Mouse (Mus musculus) myocyte (in vitro differentiated cells): ENCODE measurements around the gene Rac3.
A peak's percentile ranks its signal among the peaks of the same experiment; 100 is the strongest.

ENCODE experiments used
- CEBPB ChIP-seq: IDR thresholded peaks from 2 replicates; pipeline ENCODE4 v1.6.1; 2011; ENCODE audit warnings: mild to moderate bottlenecking, moderate library complexity; ENCODE audit not compliant: poor library complexity, insufficient read depth, severe bottlenecking
- E2F4 ChIP-seq: IDR thresholded peaks from one replicate; pipeline ENCODE4 v1.6.1; 2011; ENCODE audit warnings: mild to moderate bottlenecking, control low read depth, moderate library complexity; ENCODE audit not compliant: insufficient read depth
- MAX ChIP-seq: IDR thresholded peaks from one replicate; pipeline ENCODE4 v1.6.1; 2011; ENCODE audit warnings: low read depth, mild to moderate bottlenecking, control low read depth
- MYOD1 ChIP-seq, 3 experiments: IDR thresholded peaks; one replicate each; pipeline ENCODE4 v1.6.1; 2011; ENCODE audit warnings: control low read depth in 2 of 3, low read depth in 2 of 3, mild to moderate bottlenecking in 2 of 3, moderate library complexity in 1 of 3; ENCODE audit not compliant: insufficient read length in 2 of 3, control insufficient read depth in 1 of 3
- MYOG ChIP-seq, 3 experiments: IDR thresholded peaks; one replicate each; pipeline ENCODE4 v1.6.1; 2011; ENCODE audit warnings: control low read depth in 2 of 3, low read depth in 2 of 3, mild to moderate bottlenecking in 2 of 3; ENCODE audit not compliant: insufficient read length in 2 of 3, control insufficient read depth in 1 of 3, insufficient read depth in 1 of 3
- POLR2A ChIP-seq: IDR thresholded peaks from one replicate; pipeline ENCODE4 v1.6.1; 2011; ENCODE audit warnings: low read depth, mild to moderate bottlenecking, control low read depth, moderate library complexity; ENCODE audit not compliant: insufficient read length
- POLR2AphosphoS2 ChIP-seq: IDR thresholded peaks from one replicate; pipeline ENCODE4 v1.6.1; 2011; ENCODE audit warnings: low read depth, control low read depth; ENCODE audit not compliant: insufficient read length
- REST ChIP-seq: IDR thresholded peaks from one replicate; pipeline ENCODE4 v1.6.1; 2011; ENCODE audit warnings: mild to moderate bottlenecking, control low read depth, moderate library complexity; ENCODE audit not compliant: insufficient read depth, insufficient read length
- SRF ChIP-seq: IDR thresholded peaks from one replicate; pipeline ENCODE4 v1.6.1; 2011; ENCODE audit warnings: low read depth; ENCODE audit not compliant: control insufficient read depth, insufficient read length
- TCF12 ChIP-seq: IDR thresholded peaks from one replicate; pipeline ENCODE4 v1.6.1; 2011; ENCODE audit warnings: mild to moderate bottlenecking, control low read depth; ENCODE audit not compliant: poor library complexity, insufficient read depth, severe bottlenecking
- TCF3 ChIP-seq: IDR thresholded peaks from one replicate; pipeline ENCODE4 v1.6.1; 2011; ENCODE audit warnings: low read depth, control low read depth; ENCODE audit not compliant: insufficient read length
- USF1 ChIP-seq: IDR thresholded peaks from one replicate; pipeline ENCODE4 v1.6.1; 2011; ENCODE audit warnings: low read depth, mild to moderate bottlenecking, control low read depth, moderate library complexity

- TF ChIP-seq USF1 (peak; percentile 48), POLR2A (peak; percentile 65), MYOD1 (IDR thresholded peaks at IDR 0.05; ENCODE audit: control insufficient read depth in 1 of 3, insufficient read length in 2 of 3, low read depth in 2 of 3) (no peak), CEBPB (no peak), TCF12 (no peak), MAX (no peak), MYOG (IDR thresholded peaks at IDR 0.05; ENCODE audit: control insufficient read depth in 1 of 3, insufficient read depth in 1 of 3, insufficient read length in 2 of 3, low read depth in 2 of 3) (no peak), E2F4 (no peak), REST (no peak), POLR2AphosphoS2 (no peak), SRF (no peak), TCF3 (no peak)
Observed at GRCm38 (mm10) chr11:120727169-120727527, 5.9 kb downstream of the Rac3 start, which contains the start of gene Dcxr.
